Mouse (Mus musculus): Measurements from ENCODE around the gene Atg4a.

The Atg4a gene

GRCm38 (mm10) chrX:140956272-140956940, at the start of gene Atg4a, which contains the start of gene Psmd10:
Atg4a (plus strand) TSS chrX:140956907.
Psmd10 (minus strand) TSS chrX:140956728.
- peak; percentile 94 for DNase-seq (ENCODE audit: low spot score in 2 of 2)

GRCm38 (mm10) chrX:140907360-140907759, 49.3 kb upstream of the Atg4a start, which contains the start of gene Vsig1:
Vsig1 (plus strand) TSS chrX:140907608.
- DNase-seq (ENCODE audit: low spot score in 2 of 2), result no peak

DNA sequence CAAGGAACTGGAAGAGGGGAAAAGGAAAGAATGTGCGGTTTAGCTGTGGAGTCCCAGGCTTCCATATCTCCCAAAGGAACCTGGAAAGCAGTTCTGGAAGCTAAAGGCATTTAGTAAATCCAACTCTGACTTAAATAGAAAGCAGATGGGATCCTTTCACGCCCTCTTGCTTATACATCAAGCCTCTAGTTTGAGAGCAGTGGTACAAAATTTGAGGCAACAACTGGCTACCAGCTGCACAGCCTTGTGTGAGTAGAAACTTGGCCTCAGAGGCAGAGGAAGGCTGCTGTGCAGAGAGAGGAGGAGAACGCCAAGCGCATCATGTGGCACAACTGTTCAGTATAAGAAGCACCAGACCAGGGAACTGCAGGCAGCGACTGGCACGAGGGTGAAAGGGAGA, 35.4 kb upstream of the Atg4a start:
- peak in 1 of 2 experiments; percentile 0 for DNase-seq (ENCODE audit: low spot score in 2 of 2)

DNA sequence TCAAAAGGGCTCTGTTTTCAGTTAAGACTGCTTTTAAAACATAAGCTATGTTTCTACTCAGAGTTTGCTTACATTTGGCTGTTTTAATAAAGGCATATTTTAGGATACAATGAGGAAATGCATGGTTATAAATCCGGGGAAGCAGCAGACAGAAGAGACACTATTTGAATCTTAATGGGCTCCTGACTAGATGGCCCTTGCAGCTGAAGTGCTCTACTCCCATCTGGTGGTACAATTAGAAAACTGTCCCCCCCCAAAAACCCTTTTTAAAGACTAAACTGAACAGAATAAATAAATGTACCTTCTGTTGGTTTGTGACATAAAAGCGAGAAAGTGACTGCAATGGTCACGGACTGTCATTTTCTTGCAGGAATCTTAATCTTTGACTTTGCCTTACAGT, 24.6 kb upstream of the Atg4a start:
- DNase-seq (ENCODE audit: low spot score in 2 of 2), result no peak

GRCm38 (mm10) chrX:140933263-140933662, 23.4 kb upstream of the Atg4a start:
- DNase-seq (ENCODE audit: low spot score in 2 of 2), result no peak

- DNase-seq (ENCODE audit: low spot score in 2 of 2), result no peak
Measured at GRCm38 (mm10) chrX:140936271-140936670, 20.4 kb upstream of the Atg4a start.

GRCm38 (mm10) chrX:140953618-140954017, 3.1 kb upstream of the Atg4a start:
- no peak for DNase-seq (ENCODE audit: low spot score in 2 of 2)

GRCm38 (mm10) chrX:140956959-140957358, 252 bp downstream of the Atg4a start:
- no peak for DNase-seq (ENCODE audit: low spot score in 2 of 2)

DNA sequence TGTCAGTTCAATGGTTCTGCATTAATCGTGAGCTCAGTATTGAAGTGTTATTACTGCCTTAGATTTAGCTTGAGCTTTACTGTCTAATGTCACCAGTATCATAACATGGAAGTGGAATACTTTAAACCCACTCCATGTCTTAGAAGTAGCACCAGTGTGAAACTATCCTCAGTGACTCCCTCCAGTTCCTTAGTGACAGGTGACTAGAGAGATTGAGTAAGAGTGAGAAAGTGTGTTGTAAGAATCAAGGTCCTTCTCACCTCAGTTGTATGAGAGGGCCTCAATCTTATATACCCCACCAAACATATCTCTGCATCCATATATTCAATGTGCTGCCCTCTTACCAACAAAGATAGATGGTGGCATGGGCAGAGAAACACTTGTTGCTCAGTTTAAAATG, 22.2 kb downstream of the Atg4a start:
- DNase-seq (ENCODE audit: low spot score in 2 of 2), result no peak

GRCm38 (mm10) chrX:140979546-140979945, 22.8 kb downstream of the Atg4a start:
- peak; percentile 39 to 45 for DNase-seq (ENCODE audit: low spot score in 2 of 2)

GRCm38 (mm10) chrX:140980163-140980562, 23.5 kb downstream of the Atg4a start:
- DNase-seq (ENCODE audit: low spot score in 2 of 2), result no peak

GRCm38 (mm10) chrX:140983206-140983960, 26.7 kb downstream of the Atg4a start:
- DNase-seq (ENCODE audit: low spot score in 2 of 2), result no peak

DNA sequence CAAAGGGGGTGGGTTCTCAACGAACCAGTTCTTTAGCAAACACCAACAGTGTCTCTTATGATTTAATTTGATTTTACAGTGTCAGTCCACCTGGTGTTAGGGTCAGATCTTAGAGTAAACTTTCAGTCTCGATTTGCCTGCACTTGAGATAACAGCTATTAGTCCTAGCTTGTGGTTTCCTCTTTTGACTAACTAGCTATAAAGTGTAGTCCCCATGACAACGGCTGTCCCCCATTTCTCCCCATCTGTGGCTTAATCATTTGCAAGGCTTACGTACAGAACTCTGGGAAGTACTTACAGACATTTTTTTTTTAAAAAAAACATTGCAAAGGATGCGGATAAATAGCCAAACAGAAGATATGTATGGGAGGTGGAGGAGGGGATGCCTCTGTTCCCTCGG, 28.1 kb downstream of the Atg4a start:
- DNase-seq (ENCODE audit: low spot score in 2 of 2), result no peak

- no peak for DNase-seq (ENCODE audit: low spot score in 2 of 2)
Measured at GRCm38 (mm10) chrX:140985256-140985655, 28.5 kb downstream of the Atg4a start.

GRCm38 (mm10) chrX:140996909-140997516, 40.3 kb downstream of the Atg4a start:
- DNase-seq (ENCODE audit: low spot score in 2 of 2), result no peak

GRCm38 (mm10) chrX:140997912-140998545, 41.3 kb downstream of the Atg4a start:
- DNase-seq (ENCODE audit: low spot score in 2 of 2), result no peak

DNA sequence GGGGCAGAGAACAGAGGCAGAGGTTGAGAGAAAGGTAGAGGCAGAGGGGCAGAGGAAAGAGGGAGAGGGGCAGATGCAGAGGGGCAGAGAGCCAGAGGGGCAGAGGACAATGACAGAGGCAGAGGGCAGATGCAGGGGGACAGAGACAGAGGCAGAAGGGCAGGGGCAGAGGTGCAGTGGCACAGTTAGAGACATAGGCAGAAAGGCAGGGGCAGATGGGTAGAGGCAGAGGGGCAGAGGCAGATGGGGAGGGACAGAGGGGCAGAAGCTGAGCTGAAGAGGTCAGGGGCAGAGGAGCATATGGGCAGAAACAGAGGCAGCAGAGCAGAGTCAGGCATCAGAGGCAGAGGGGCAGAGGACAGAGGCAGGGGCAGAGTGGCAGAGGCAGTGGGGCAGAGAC, 42.2 kb downstream of the Atg4a start:
- DNase-seq (ENCODE audit: low spot score in 2 of 2), result no peak

GRCm38 (mm10) chrX:141149705-141150104, 193.0 kb downstream of the Atg4a start:
- DNase-seq (ENCODE audit: low spot score in 2 of 2), result no peak

GRCm38 (mm10) chrX:141150290-141150689, 193.6 kb downstream of the Atg4a start:
- no peak for DNase-seq (ENCODE audit: low spot score in 2 of 2)

GRCm38 (mm10) chrX:141151182-141151581, 194.5 kb downstream of the Atg4a start:
- no peak for DNase-seq (ENCODE audit: low spot score in 2 of 2)

DNA sequence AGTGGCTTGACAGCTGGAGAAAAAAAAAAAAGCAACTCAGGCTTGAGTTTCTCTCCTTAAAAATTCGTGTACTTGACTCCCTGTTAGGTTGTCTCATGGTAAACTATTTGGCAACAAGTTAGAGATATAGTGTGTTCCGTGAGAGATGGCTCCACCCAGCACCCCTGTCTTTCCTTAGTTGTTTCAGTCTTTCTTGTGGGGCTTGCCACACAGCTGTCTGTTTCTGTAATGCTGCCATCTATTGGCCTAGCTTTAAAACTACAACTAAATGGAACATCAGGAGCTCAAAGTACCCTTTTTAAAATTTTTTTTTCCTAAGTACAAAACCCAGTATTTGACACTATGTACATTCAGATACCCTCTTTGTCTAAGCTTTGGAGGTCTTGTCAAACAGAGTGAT, 200.0 kb downstream of the Atg4a start:
- DNase-seq (ENCODE audit: low spot score in 2 of 2), result peak in 1 of 2 experiments; percentile 3

- no peak for DNase-seq (ENCODE audit: low spot score in 2 of 2)
Measured at GRCm38 (mm10) chrX:141157626-141158025, 200.9 kb downstream of the Atg4a start.

All from heart, adult 9 months (tissue).